Mouse (Mus musculus) midbrain, embryonic 12.5 days (tissue): ENCODE measurements at regions not wholly inside any gene's neighbourhood (a gene's known extent, or its start where the extent isn't known, plus 50 kb on each side); places are given as distances from the start of the nearest gene placed in this dataset.

ENCODE experiments used
- ATAC-seq: fragments of 200-750 bp; cut with Nextera tagmentation; 2 replicates; pipeline ENCODE4 v1.8.0; 2017; ENCODE audit warnings: low read depth, moderate TSS enrichment, moderate library complexity; ENCODE audit not compliant: low FRiP score
- H3K27ac ChIP-seq: fragments of 300-500 bp; sonication (generic); replicated peaks from 2 replicates; pipeline ENCODE4 v1.5.1; 2016; ENCODE audit warnings: mild to moderate bottlenecking
- H3K27me3 ChIP-seq: fragments of 300-500 bp; sonication (generic); 2 replicates; pipeline ENCODE4 v1.6.1; 2016; ENCODE audit warnings: mild to moderate bottlenecking
- H3K36me3 ChIP-seq: fragments of 300-500 bp; sonication (generic); 2 replicates; pipeline ENCODE4 v1.6.1; 2016
- H3K4me1 ChIP-seq: fragments of 300-500 bp; sonication (generic); 2 replicates; pipeline ENCODE4 v1.6.1; 2016
- H3K4me2 ChIP-seq: fragments of 300-500 bp; sonication (generic); replicated peaks from 2 replicates; pipeline ENCODE4 v1.6.1; 2016; ENCODE audit warnings: mild to moderate bottlenecking, moderate library complexity
- H3K4me3 ChIP-seq: fragments of 300-500 bp; sonication (generic); 2 replicates; pipeline ENCODE4 v1.5.1; 2016; ENCODE audit warnings: mild to moderate bottlenecking
- H3K9ac ChIP-seq: fragments of 300-500 bp; sonication (generic); replicated peaks from 2 replicates; pipeline ENCODE4 v1.6.1; 2016; ENCODE audit warnings: mild to moderate bottlenecking, moderate library complexity
- H3K9me3 ChIP-seq: fragments of 300-500 bp; sonication (generic); 2 replicates; pipeline ENCODE4 v1.6.1; 2016; ENCODE audit warnings: mild to moderate bottlenecking
- WGBS: fragments of 180-500 bp; shearing (Covaris S2); methylation state at CpG from one replicate; pipeline ENCODE4 v1.1.7; 2016; 5-methylcytosine and 5-hydroxymethylcytosine counted together

- Histone ChIP-seq H3K4me1 (no peaks in the 10 kb centered on the region), H3K4me3 (no peak overlapping the region), H3K9ac (no peak overlapping the region), H3K27ac (no peak overlapping the region), H3K9me3 (no peaks in the 10 kb centered on the region), H3K4me2 (no peak overlapping the region), H3K27me3 (no peaks in the 10 kb centered on the region), H3K36me3 (no peaks in the 10 kb centered on the region)
- ATAC-seq = no peak
- WGBS = 68% methylated on average over 1 of the region's 1 CpGs
Measured at GRCm38 (mm10) chr8:75353786-75354185, 52.6 kb downstream of the Gm10358 start.

- no peaks in the 10 kb centered on the region for H3K4me1 ChIP-seq
- no peak overlapping the region for H3K4me2 ChIP-seq
- no peaks in the 10 kb centered on the region for H3K36me3 ChIP-seq
- H3K9me3 ChIP-seq = no peaks in the 10 kb centered on the region
- no peak for ATAC-seq
- H3K4me3 ChIP-seq = no peak overlapping the region
- no peaks in the 10 kb centered on the region for H3K27me3 ChIP-seq
- no peak overlapping the region for H3K27ac ChIP-seq
- no peak overlapping the region for H3K9ac ChIP-seq
- 55% methylated on average over 1 of the region's 1 CpGs for WGBS
Measured at GRCm38 (mm10) chr8:75350141-75350540, 56.2 kb downstream of the Gm10358 start.

- no peak for ATAC-seq
- Histone ChIP-seq H3K4me1 (no peaks in the 10 kb centered on the region), H3K9ac (no peak overlapping the region), H3K27me3 (no peaks in the 10 kb centered on the region), H3K9me3 (no peaks in the 10 kb centered on the region), H3K4me2 (no peak overlapping the region), H3K4me3 (no peak overlapping the region), H3K27ac (no peak overlapping the region), H3K36me3 (no peaks in the 10 kb centered on the region)
- 67% methylated on average over 1 of the region's 1 CpGs for WGBS
Measured at GRCm38 (mm10) chr8:75348047-75348446, 58.3 kb downstream of the Gm10358 start.

- Histone ChIP-seq H3K27me3 (no peaks in the 10 kb centered on the region), H3K9ac (no peak overlapping the region), H3K27ac (no peak overlapping the region), H3K4me1 (no peaks in the 10 kb centered on the region), H3K9me3 (no peaks in the 10 kb centered on the region), H3K4me2 (no peak overlapping the region), H3K36me3 (no peaks in the 10 kb centered on the region), H3K4me3 (no peak overlapping the region)
- WGBS = 70% methylated on average over 1 of the region's 1 CpGs
- no peak for ATAC-seq
Measured at GRCm38 (mm10) chr8:75320614-75321013, 85.8 kb downstream of the Gm10358 start.

- H3K4me3 ChIP-seq = no peak overlapping the region
- no peak overlapping the region for H3K4me2 ChIP-seq
- no peak overlapping the region for H3K9ac ChIP-seq
- no peaks in the 10 kb centered on the region for H3K9me3 ChIP-seq
- ATAC-seq = no peak
- H3K27me3 ChIP-seq = no peaks in the 10 kb centered on the region
- no peak overlapping the region for H3K27ac ChIP-seq
- H3K36me3 ChIP-seq = no peaks in the 10 kb centered on the region
- no peaks in the 10 kb centered on the region for H3K4me1 ChIP-seq
- WGBS = 33% methylated on average over 4 of the region's 4 CpGs
Measured at GRCm38 (mm10) chr8:75318526-75318925, 87.9 kb downstream of the Gm10358 start.

GRCm38 (mm10) chr8:75315886-75316285 lies 90.5 kb downstream of the Gm10358 start:
- H3K4me2 ChIP-seq = no peak overlapping the region
- H3K4me1 ChIP-seq = no peaks in the 10 kb centered on the region
- peak; percentile 82 for ATAC-seq
- H3K27ac ChIP-seq = no peak overlapping the region
- H3K9ac ChIP-seq = no peak overlapping the region
- 8% methylated on average over 3 of the region's 3 CpGs for WGBS
- no peaks in the 10 kb centered on the region for H3K9me3 ChIP-seq
- no peaks in the 10 kb centered on the region for H3K36me3 ChIP-seq
- H3K4me3 ChIP-seq = no peak overlapping the region
- no peaks in the 10 kb centered on the region for H3K27me3 ChIP-seq

- no peak for ATAC-seq
Measured at GRCm38 (mm10) chr8:75309463-75309862, 95.7 kb downstream of the Rasd2 start.

GRCm38 (mm10) chr8:75291921-75292320 lies 78.2 kb downstream of the Rasd2 start:
- Histone ChIP-seq H3K4me3 (no peak overlapping the region), H3K4me1 (no peaks in the 10 kb centered on the region), H3K27ac (no peak overlapping the region), H3K27me3 (no peaks in the 10 kb centered on the region), H3K9ac (no peak overlapping the region), H3K9me3 (no peaks in the 10 kb centered on the region), H3K36me3 (no peaks in the 10 kb centered on the region), H3K4me2 (no peak overlapping the region)
- WGBS = 85% methylated on average over 3 of the region's 3 CpGs
- no peak for ATAC-seq

More at GRCm38 (mm10) chr8:75309463-75309862, 95.7 kb downstream of the Rasd2 start:
- Histone ChIP-seq H3K4me1 (no peaks in the 10 kb centered on the region), H3K27ac (no peak overlapping the region), H3K4me3 (no peak overlapping the region), H3K4me2 (no peak overlapping the region), H3K9ac (no peak overlapping the region), H3K27me3 (no peaks in the 10 kb centered on the region), H3K9me3 (no peaks in the 10 kb centered on the region), H3K36me3 (no peaks in the 10 kb centered on the region)
- WGBS = 81% methylated on average over 2 of the region's 2 CpGs

- no peaks in the 10 kb centered on the region for H3K36me3 ChIP-seq
- H3K4me3 ChIP-seq = no peak overlapping the region
- H3K27me3 ChIP-seq = no peaks in the 10 kb centered on the region
- no peak overlapping the region for H3K9ac ChIP-seq
- no peak for ATAC-seq
- H3K4me2 ChIP-seq = no peak overlapping the region
- 86% methylated on average over 8 of the region's 8 CpGs for WGBS
- H3K4me1 ChIP-seq = no peaks in the 10 kb centered on the region
- no peaks in the 10 kb centered on the region for H3K9me3 ChIP-seq
- H3K27ac ChIP-seq = no peak overlapping the region
Measured at GRCm38 (mm10) chr8:75289933-75290332, 76.2 kb downstream of the Rasd2 start.
